Mouse (Mus musculus) liver, postnatal 0 days (tissue): ENCODE measurements at regions not wholly inside any gene's neighbourhood (a gene's known extent, or its start where the extent isn't known, plus 50 kb on each side); places are given as distances from the start of the nearest gene placed in this dataset.

Experiments
- CTCF ChIP-seq: sonication (generic); IDR thresholded peaks from 2 replicates; pipeline ENCODE4 v1.5.1; 2016; ENCODE audit warnings: antibody characterized with exemption, low read depth
- EP300 ChIP-seq: IDR thresholded peaks from 2 replicates; pipeline ENCODE4 v1.6.1; 2016; ENCODE audit warnings: antibody characterized with exemption, low read depth, mild to moderate bottlenecking

GRCm38 (mm10) chr4:105349316-105350207 lies 192.4 kb downstream of the Plpp3 start:
- TF ChIP-seq CTCF (no peak), EP300 (no peak)
